ENCODE assay signal across 8 mouse cellular contexts in genomic region chr11:50421934-50422780, GRCm38 (mm10). TPM values are rescaled to one million over a fixed set of nuclear protein-coding genes. Genes with fewer than 3 reads are reported as not detected.
DNase-seq lines count a peak whose midpoint lies in the region; ATAC-seq and TF ChIP-seq lines count a peak whose summit lies in the region.

No protein-coding gene starts in this region.

- DNase-seq in G1E (ENCODE audit: low spot score) = peak; percentile 79
- peak; percentile 87 for DNase-seq in c-Kit-positive CD71-positive TER-119-positive erythroid progenitor cells, embryonic 14.5 days (ENCODE audit: low spot score)
- peak; percentile 95 for DNase-seq in forebrain, embryonic 10.5 days (ENCODE audit: extremely low spot score, low spot score)
- DNase-seq in left cerebral cortex, adult 11 months (ENCODE audit: low spot score) = peak; percentile 59
- peak; percentile 81 for DNase-seq in lung, postnatal 36 days
- peak; percentile 78 for DNase-seq in retina, postnatal 7 days (ENCODE audit: low read depth, low spot score)
- peak; percentile 44 to 64 for DNase-seq in urinary bladder, postnatal 4 days (ENCODE audit: low spot score in 2 of 2)

- H3K27me3 ChIP-seq in G1E (ENCODE audit: insufficient read depth, low read length) = no peaks in the 10 kb centered on the region
- no peaks in the 10 kb centered on the region for H3K27me3 ChIP-seq in forebrain, embryonic 10.5 days (ENCODE audit: poor library complexity, severe bottlenecking)
- H3K27me3 ChIP-seq in hindbrain, embryonic 16.5 days (replicated peaks; ENCODE audit: control insufficient read depth, insufficient read depth, low read length) = no peaks in the 10 kb centered on the region

- 25% methylated on average over 22 of the region's 22 CpGs for WGBS in forebrain, embryonic 10.5 days
- 23% methylated on average over 22 of the region's 22 CpGs for WGBS in hindbrain, embryonic 16.5 days

- peak overlapping the region; percentile 90 for H3K4me2 ChIP-seq in hindbrain, embryonic 16.5 days (ENCODE audit: low read length)

- H3K36me3 ChIP-seq in G1E (replicated peaks) = peaks cover 42% of the 10 kb centered on the region
- H3K36me3 ChIP-seq in forebrain, embryonic 10.5 days (replicated peaks) = peaks cover 18% of the 10 kb centered on the region
- peaks cover 6% of the 10 kb centered on the region; the same call in 1 of the 2 replicates for H3K36me3 ChIP-seq in hindbrain, embryonic 16.5 days (ENCODE audit: control insufficient read depth, insufficient read depth, low read length)

- H3K4me1 ChIP-seq in G1E (ENCODE audit: insufficient read depth, low read depth, low read length) = peaks cover 28% of the 10 kb centered on the region
- peaks cover 12% of the 10 kb centered on the region for H3K4me1 ChIP-seq in forebrain, embryonic 10.5 days
- H3K4me1 ChIP-seq in hindbrain, embryonic 16.5 days (ENCODE audit: control insufficient read depth, insufficient read depth, low read depth, low read length) = peaks cover 6% of the 10 kb centered on the region; the same call in 1 of the 2 replicates

- H3K9ac ChIP-seq in hindbrain, embryonic 16.5 days (ENCODE audit: low read depth, low read length) = peak overlapping the region; percentile 59

- peak overlapping the region; percentile 81 for H3K27ac ChIP-seq in forebrain, embryonic 10.5 days
- H3K27ac ChIP-seq in hindbrain, embryonic 16.5 days (ENCODE audit: low read depth, low read length) = peak overlapping the region; percentile 80

- no peaks in the 10 kb centered on the region for H3K9me3 ChIP-seq in G1E (replicated peaks)
- H3K9me3 ChIP-seq in forebrain, embryonic 10.5 days = no peaks in the 10 kb centered on the region
- no peaks in the 10 kb centered on the region for H3K9me3 ChIP-seq in hindbrain, embryonic 16.5 days (ENCODE audit: control insufficient read depth, low read length)

- H3K4me3 ChIP-seq in G1E (ENCODE audit: low read depth, low read length) = peak overlapping the region; percentile 68
- peak overlapping the region; percentile 56 for H3K4me3 ChIP-seq in forebrain, embryonic 10.5 days
- peak overlapping the region; percentile 44 for H3K4me3 ChIP-seq in hindbrain, embryonic 16.5 days (ENCODE audit: low read length)

- no peak for TF ChIP-seq CTCF in G1E (IDR thresholded peaks at IDR 0.05; ENCODE audit: low read depth, low read length)

- peak; percentile 85 for ATAC-seq in G1E (ENCODE audit: extremely low read depth, insufficient number of reproducible peaks, low FRiP score, poor library complexity, severe bottlenecking)
- peak; percentile 98 for ATAC-seq in hindbrain, embryonic 16.5 days

RNA-seq across cellular contexts. Expression of gene Rufy1, which starts 8.8 kb away (rescaled TPM):
- total RNA-seq in G1E (2014; fragmentation: Nextera tagmentation) = 13.8 and 26.1 TPM in 2 replicates
- 29.3 and 31.4 TPM in 2 replicates for total RNA-seq in G1E (2017)
- 8.3 and 8.7 TPM in 2 replicates for polyA plus RNA-seq in G1E (2012)
- 23.1 and 24.0 TPM in 2 replicates for polyA plus RNA-seq in forebrain, embryonic 10.5 days (2016; fragmentation: Nextera tagmentation; extraction: Ambion mirVana)
- 23.5 and 25.1 TPM in 2 replicates for polyA plus RNA-seq in hindbrain, embryonic 16.5 days (2015; fragmentation: Nextera tagmentation; extraction: Ambion mirVana)

RNA-seq across cellular contexts. Expression of gene Hnrnph1, which starts 45.4 kb away (rescaled TPM):
- 360 and 411 TPM in 2 replicates for total RNA-seq in G1E (2014; fragmentation: Nextera tagmentation)
- total RNA-seq in G1E (2017) = 498 and 593 TPM in 2 replicates
- 203 and 230 TPM in 2 replicates for polyA plus RNA-seq in G1E (2012)
- 634 and 666 TPM in 2 replicates for polyA plus RNA-seq in forebrain, embryonic 10.5 days (2016; fragmentation: Nextera tagmentation; extraction: Ambion mirVana)
- 384 and 414 TPM in 2 replicates for polyA plus RNA-seq in hindbrain, embryonic 16.5 days (2015; fragmentation: Nextera tagmentation; extraction: Ambion mirVana)

Comparison
In these comparisons a context has a peak if more than half of its experiments do, and no peak if none do; other contexts are left out.
1. Peak in every context shown above with its lines: DNase-seq, ATAC-seq, H3K4me3 ChIP-seq and H3K27ac ChIP-seq.